Mouse (Mus musculus) mature B cell (primary cell): ENCODE measurements around the gene Oprm1.

Experiments used
- in situ Hi-C: fragments of 300-500 bp; cut with MboI; formaldehyde crosslinking; loops from 2 replicates; pipeline ENCODE4 v1.14.3; 2019

Gene Oprm1

GRCm38 (mm10) chr10:6977843-6978242 is 219.5 kb downstream of the Oprm1 start:
- in situ Hi-C loops: no loop called here

- in situ Hi-C loops: no loop called here
Measured at GRCm38 (mm10) chr10:6978733-6979132, 220.4 kb downstream of the Oprm1 start.

GRCm38 (mm10) chr10:6979216-6979615 is 220.9 kb downstream of the Oprm1 start:
- in situ Hi-C loops: no loop called here

GRCm38 (mm10) chr10:6979789-6980188 is 221.5 kb downstream of the Oprm1 start:
- in situ Hi-C loops: no loop called here

GRCm38 (mm10) chr10:6980236-6980635 is 221.9 kb downstream of the Oprm1 start:
- in situ Hi-C loops: no loop called here

- in situ Hi-C loops: no loop called here
Measured at GRCm38 (mm10) chr10:6982751-6983151, 224.4 kb downstream of the Oprm1 start.

- in situ Hi-C loops: no loop called here
Measured at GRCm38 (mm10) chr10:6983431-6983830, 225.1 kb downstream of the Oprm1 start.

- in situ Hi-C loops: no loop called here
Measured at GRCm38 (mm10) chr10:6986246-6986645, 227.9 kb downstream of the Oprm1 start.

- in situ Hi-C loops: no loop called here
Measured at GRCm38 (mm10) chr10:6987399-6988098, 229.2 kb downstream of the Oprm1 start.

GRCm38 (mm10) chr10:6988555-6988954 is 230.2 kb downstream of the Oprm1 start:
- in situ Hi-C loops: no loop called here

GRCm38 (mm10) chr10:6996895-6997294 is 238.6 kb downstream of the Oprm1 start:
- in situ Hi-C loops: no loop called here

- in situ Hi-C loops: no loop called here
Measured at GRCm38 (mm10) chr10:6998576-6999250, 240.4 kb downstream of the Oprm1 start.

GRCm38 (mm10) chr10:6999355-6999754 is 241.0 kb downstream of the Oprm1 start:
- in situ Hi-C loops: no loop called here

GRCm38 (mm10) chr10:7003898-7004297 is 245.6 kb downstream of the Oprm1 start:
- in situ Hi-C loops: loop anchor here (10.0 kb wide), 1 partner anchor 119 kb away; no protein-coding TSS in a partner anchor

- in situ Hi-C loops: loop anchor here (10.0 kb wide), 1 partner anchor 120 kb away; no protein-coding TSS in a partner anchor
Measured at GRCm38 (mm10) chr10:7004980-7005538, 246.8 kb downstream of the Oprm1 start.

- in situ Hi-C loops: no loop called here
Measured at GRCm38 (mm10) chr10:7010543-7010942, 252.2 kb downstream of the Oprm1 start.

- in situ Hi-C loops: no loop called here
Measured at GRCm38 (mm10) chr10:7015199-7015598, 256.9 kb downstream of the Oprm1 start.

- in situ Hi-C loops: no loop called here
Measured at GRCm38 (mm10) chr10:7019781-7020386, 261.6 kb downstream of the Oprm1 start.

GRCm38 (mm10) chr10:7020551-7020950 is 262.2 kb downstream of the Oprm1 start:
- in situ Hi-C loops: no loop called here

- in situ Hi-C loops: no loop called here
Measured at GRCm38 (mm10) chr10:7025028-7025427, 266.7 kb downstream of the Oprm1 start.

GRCm38 (mm10) chr10:7033459-7033858 is 275.2 kb downstream of the Oprm1 start:
- in situ Hi-C loops: no loop called here

- in situ Hi-C loops: no loop called here
Measured at GRCm38 (mm10) chr10:7035547-7035946, 277.2 kb downstream of the Oprm1 start.

- in situ Hi-C loops: no loop called here
Measured at GRCm38 (mm10) chr10:7037194-7037593, 278.9 kb downstream of the Oprm1 start.
